Mouse (Mus musculus): ENCODE measurements around the gene Irf6. TPM values are rescaled to one million over a fixed set of nuclear protein-coding genes. Genes with fewer than 3 reads are reported as not detected.

Irf6 gene
- polyA plus RNA-seq, 1 experiment from 2014 or later = 33.9 TPM

- WGBS = 83% methylated on average over 4 of the region's 4 CpGs
- Histone ChIP-seq H3K4me2 (ENCODE audit: low read depth, low read length) (no peak overlapping the region), H3K4me3 (ENCODE audit: low read depth, low read length) (no peak overlapping the region), H3K4me1 (ENCODE audit: control insufficient read depth, insufficient read depth, low read length) (peaks cover 4% of the 10 kb centered on the region; the same call in 1 of the 2 replicates), H3K36me3 (ENCODE audit: control insufficient read depth, insufficient read depth, low read length) (no peaks in the 10 kb centered on the region), H3K9me3 (ENCODE audit: control insufficient read depth, low read length) (no peaks in the 10 kb centered on the region), H3K27ac (replicated peaks; ENCODE audit: low read depth, low read length) (no peak overlapping the region), H3K27me3 (replicated peaks; ENCODE audit: control insufficient read depth, insufficient read depth, low read length) (no peaks in the 10 kb centered on the region), H3K9ac (ENCODE audit: low read depth, low read length) (no peak overlapping the region)
- DNase-seq (ENCODE audit: low spot score) (no peak), ATAC-seq (ENCODE audit: low read depth) (no peak)
Measured at GRCm38 (mm10) chr1:193145101-193145500, 7.8 kb upstream of the Irf6 start.

GRCm38 (mm10) chr1:193146416-193146815 is 6.5 kb upstream of the Irf6 start:
- Histone ChIP-seq H3K9me3 (ENCODE audit: control insufficient read depth, low read length) (no peaks in the 10 kb centered on the region), H3K4me1 (ENCODE audit: control insufficient read depth, insufficient read depth, low read length) (peaks cover 6% of the 10 kb centered on the region; the same call in 1 of the 2 replicates), H3K27me3 (replicated peaks; ENCODE audit: control insufficient read depth, insufficient read depth, low read length) (no peaks in the 10 kb centered on the region), H3K4me2 (ENCODE audit: low read depth, low read length) (no peak overlapping the region), H3K27ac (replicated peaks; ENCODE audit: low read depth, low read length) (no peak overlapping the region), H3K4me3 (ENCODE audit: low read depth, low read length) (no peak overlapping the region), H3K36me3 (ENCODE audit: control insufficient read depth, insufficient read depth, low read length) (no peaks in the 10 kb centered on the region), H3K9ac (ENCODE audit: low read depth, low read length) (no peak overlapping the region)
- 90% methylated on average over 1 of the region's 1 CpGs for WGBS
- ATAC-seq (ENCODE audit: low read depth) (no peak), DNase-seq (ENCODE audit: low spot score) (no peak)

GRCm38 (mm10) chr1:193149231-193149630 is 3.7 kb upstream of the Irf6 start:
- Histone ChIP-seq H3K27me3 (replicated peaks; ENCODE audit: control insufficient read depth, insufficient read depth, low read length) (peaks cover 20% of the 10 kb centered on the region), H3K4me1 (ENCODE audit: control insufficient read depth, insufficient read depth, low read length) (peaks cover 9% of the 10 kb centered on the region), H3K36me3 (ENCODE audit: control insufficient read depth, insufficient read depth, low read length) (no peaks in the 10 kb centered on the region), H3K4me2 (ENCODE audit: low read depth, low read length) (no peak overlapping the region), H3K9me3 (ENCODE audit: control insufficient read depth, low read length) (no peaks in the 10 kb centered on the region), H3K9ac (ENCODE audit: low read depth, low read length) (no peak overlapping the region), H3K27ac (replicated peaks; ENCODE audit: low read depth, low read length) (no peak overlapping the region), H3K4me3 (ENCODE audit: low read depth, low read length) (no peak overlapping the region)
- DNase-seq (ENCODE audit: low spot score) = no peak
- 30% methylated on average over 3 of the region's 3 CpGs for WGBS
- ATAC-seq (ENCODE audit: low read depth) = no peak

GRCm38 (mm10) chr1:193151134-193151533 is 1.8 kb upstream of the Irf6 start:
- Histone ChIP-seq H3K4me3 (ENCODE audit: low read depth, low read length) (no peak overlapping the region), H3K36me3 (ENCODE audit: control insufficient read depth, insufficient read depth, low read length) (no peaks in the 10 kb centered on the region), H3K9ac (ENCODE audit: low read depth, low read length) (no peak overlapping the region), H3K4me2 (ENCODE audit: low read depth, low read length) (no peak overlapping the region), H3K4me1 (ENCODE audit: control insufficient read depth, insufficient read depth, low read length) (peaks cover 13% of the 10 kb centered on the region), H3K9me3 (ENCODE audit: control insufficient read depth, low read length) (no peaks in the 10 kb centered on the region), H3K27ac (replicated peaks; ENCODE audit: low read depth, low read length) (no peak overlapping the region), H3K27me3 (replicated peaks; ENCODE audit: control insufficient read depth, insufficient read depth, low read length) (peaks cover 24% of the 10 kb centered on the region)
- DNase-seq (ENCODE audit: low spot score) (peak; percentile 59), ATAC-seq (ENCODE audit: low read depth) (no peak; the same call in 1 of the 2 replicates)
- WGBS = 28% methylated on average over 7 of the region's 7 CpGs

GRCm38 (mm10) chr1:193153561-193153960 is 650 bp downstream of the Irf6 start:
- peaks cover 26% of the 10 kb centered on the region for H3K4me1 ChIP-seq (ENCODE audit: control insufficient read depth, insufficient read depth, low read length)

GRCm38 (mm10) chr1:193156316-193157110 is 3.6 kb downstream of the Irf6 start:
- peak; percentile 91 for DNase-seq (ENCODE audit: low spot score)
- peaks cover 31% of the 10 kb centered on the region for H3K4me1 ChIP-seq (ENCODE audit: control insufficient read depth, insufficient read depth, low read length)
- H3K4me2 ChIP-seq (ENCODE audit: low read depth, low read length) = peak overlapping the region; percentile 32
- no peaks in the 10 kb centered on the region for H3K36me3 ChIP-seq (ENCODE audit: control insufficient read depth, insufficient read depth, low read length)
- peak overlapping the region; percentile 89 for H3K27ac ChIP-seq (replicated peaks; ENCODE audit: low read depth, low read length)
- ATAC-seq (ENCODE audit: low read depth) = peak; percentile 53; the same call in 1 of the 2 replicates
- H3K27me3 ChIP-seq (replicated peaks; ENCODE audit: control insufficient read depth, insufficient read depth, low read length) = peaks cover 24% of the 10 kb centered on the region
- WGBS = 45% methylated on average over 15 of the region's 15 CpGs
- H3K9ac ChIP-seq (ENCODE audit: low read depth, low read length) = 0 out of 2 replicates have a peak overlapping the region, but pooled peaks have one; percentile 28
- no peaks in the 10 kb centered on the region for H3K9me3 ChIP-seq (ENCODE audit: control insufficient read depth, low read length)
- H3K4me3 ChIP-seq (ENCODE audit: low read depth, low read length) = no peak overlapping the region; the same call in 1 of the 2 replicates

More at GRCm38 (mm10) chr1:193153561-193153960, 650 bp downstream of the Irf6 start:
- Histone ChIP-seq H3K4me2 (ENCODE audit: low read depth, low read length) (peak overlapping the region; percentile 58), H3K9me3 (ENCODE audit: control insufficient read depth, low read length) (no peaks in the 10 kb centered on the region), H3K27ac (replicated peaks; ENCODE audit: low read depth, low read length) (no peak overlapping the region; the same call in 1 of the 2 replicates), H3K9ac (ENCODE audit: low read depth, low read length) (peak overlapping the region; percentile 51), H3K36me3 (ENCODE audit: control insufficient read depth, insufficient read depth, low read length) (no peaks in the 10 kb centered on the region), H3K4me3 (ENCODE audit: low read depth, low read length) (peak overlapping the region; percentile 43), H3K27me3 (replicated peaks; ENCODE audit: control insufficient read depth, insufficient read depth, low read length) (peaks cover 24% of the 10 kb centered on the region)
- DNase-seq (ENCODE audit: low spot score) = no peak
- no peak for ATAC-seq (ENCODE audit: low read depth)
- 28% methylated on average over 16 of the region's 16 CpGs for WGBS

GRCm38 (mm10) chr1:193157111-193157492 is 4.2 kb downstream of the Irf6 start:
- Histone ChIP-seq H3K9ac (ENCODE audit: low read depth, low read length) (no peak overlapping the region), H3K27ac (replicated peaks; ENCODE audit: low read depth, low read length) (peak overlapping the region; percentile 89), H3K4me1 (ENCODE audit: control insufficient read depth, insufficient read depth, low read length) (peaks cover 30% of the 10 kb centered on the region), H3K4me2 (ENCODE audit: low read depth, low read length) (peak overlapping the region; percentile 32; the same call in 1 of the 2 replicates), H3K9me3 (ENCODE audit: control insufficient read depth, low read length) (no peaks in the 10 kb centered on the region), H3K36me3 (ENCODE audit: control insufficient read depth, insufficient read depth, low read length) (no peaks in the 10 kb centered on the region), H3K4me3 (ENCODE audit: low read depth, low read length) (no peak overlapping the region; the same call in 1 of the 2 replicates), H3K27me3 (replicated peaks; ENCODE audit: control insufficient read depth, insufficient read depth, low read length) (peaks cover 24% of the 10 kb centered on the region)
- peak; percentile 11; the same call in 1 of the 2 replicates for ATAC-seq (ENCODE audit: low read depth)
- DNase-seq (ENCODE audit: low spot score) = peak; percentile 30
- 43% methylated on average over 8 of the region's 8 CpGs for WGBS

GRCm38 (mm10) chr1:193159163-193159562 is 6.3 kb downstream of the Irf6 start:
- ATAC-seq (ENCODE audit: low read depth) = no peak
- Histone ChIP-seq H3K9me3 (ENCODE audit: control insufficient read depth, low read length) (no peaks in the 10 kb centered on the region), H3K36me3 (ENCODE audit: control insufficient read depth, insufficient read depth, low read length) (no peaks in the 10 kb centered on the region), H3K27ac (replicated peaks; ENCODE audit: low read depth, low read length) (no peak overlapping the region), H3K27me3 (replicated peaks; ENCODE audit: control insufficient read depth, insufficient read depth, low read length) (peaks cover 4% of the 10 kb centered on the region), H3K9ac (ENCODE audit: low read depth, low read length) (no peak overlapping the region), H3K4me1 (ENCODE audit: control insufficient read depth, insufficient read depth, low read length) (peaks cover 25% of the 10 kb centered on the region), H3K4me3 (ENCODE audit: low read depth, low read length) (no peak overlapping the region), H3K4me2 (ENCODE audit: low read depth, low read length) (no peak overlapping the region)
- WGBS = 50% methylated on average over 3 of the region's 3 CpGs
- DNase-seq (ENCODE audit: low spot score) = no peak

Data from embryonic facial prominence, embryonic 14.5 days (tissue).